Mouse (Mus musculus) thymus, adult 2 months (tissue): Measurements from ENCODE around the gene 4930550C14Rik.

ENCODE experiments used
- CTCF ChIP-seq: fragments of 200-500 bp; IDR thresholded peaks from 2 replicates; pipeline ENCODE4 v1.5.1; 2012; ENCODE audit warnings: mild to moderate bottlenecking, control low read depth, low read length, moderate library complexity, borderline replicate concordance; ENCODE audit not compliant: control insufficient read depth, poor library complexity, insufficient read depth; ENCODE audit errors: extremely low read depth
- POLR2A ChIP-seq: fragments of 200-500 bp; IDR thresholded peaks from 2 replicates; pipeline ENCODE4 v1.6.1; 2012; ENCODE audit warnings: mild to moderate bottlenecking, low read length, control low read depth, moderate library complexity; ENCODE audit not compliant: control insufficient read depth, poor library complexity, insufficient read depth; ENCODE audit errors: extremely low read depth

DNA sequence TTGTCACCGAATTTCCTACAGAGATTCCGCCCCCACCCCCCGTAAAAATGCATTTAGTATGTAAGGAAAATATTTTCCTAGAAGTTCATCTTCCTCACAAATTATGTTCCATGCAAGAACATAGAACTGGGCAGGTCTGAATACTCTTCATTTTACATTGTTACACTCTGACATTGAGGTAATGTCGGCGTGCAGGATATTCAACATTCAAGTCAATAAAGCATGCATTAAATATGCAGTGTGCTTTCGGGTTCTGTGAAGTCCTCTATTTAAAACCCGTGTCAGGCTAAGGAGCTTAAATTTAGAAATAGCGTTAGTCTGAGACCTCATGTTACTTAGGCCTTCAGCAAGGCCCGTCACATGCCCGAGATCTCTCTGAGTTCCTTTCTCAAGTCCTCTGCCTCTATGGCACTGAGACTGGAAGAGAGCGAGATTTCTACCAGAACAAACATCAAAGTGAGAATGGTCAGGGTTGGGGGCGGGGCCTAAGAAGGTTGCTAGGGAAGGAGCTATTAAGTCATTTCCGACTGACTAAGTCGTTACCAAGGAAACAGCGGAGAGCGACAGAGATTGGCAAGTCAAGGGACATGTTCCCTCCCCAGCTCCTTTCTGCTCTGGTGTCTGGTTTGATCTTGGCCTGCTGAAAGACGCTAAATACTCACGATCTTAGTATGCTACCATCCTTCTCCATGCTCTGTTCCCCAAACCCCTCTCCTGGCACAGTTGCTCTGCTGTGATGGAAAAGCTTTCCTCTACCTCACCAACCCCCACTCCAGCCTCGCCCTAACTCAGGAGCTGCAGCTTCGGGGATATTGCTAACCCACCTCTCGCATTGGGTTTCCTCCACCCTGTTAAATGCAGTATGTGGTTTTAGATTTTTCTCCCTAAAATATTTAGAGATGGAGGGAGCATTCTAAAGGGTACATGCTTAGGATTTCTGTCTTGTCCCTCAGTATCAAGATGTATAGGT, 2.9 kb downstream of the 4930550C14Rik start:
- no peak for TF ChIP-seq CTCF
- no peak for TF ChIP-seq POLR2A
